Mouse (Mus musculus): ENCODE data around the gene Gm7030.

GRCm38 (mm10) chr17:36169753-36170152 is 40.5 kb upstream of the Gm7030 start:
- TF ChIP-seq CTCF (conservative IDR thresholded peaks at IDR 0.05 in 1 of 2, IDR thresholded peaks at IDR 0.05 in 1 of 2; ENCODE audit: low read depth in 2 of 2, low read length in 2 of 2) (no peak), ELF1 (IDR thresholded peaks at IDR 0.05; ENCODE audit: low read depth, low read length) (no peak), ZNF384 (IDR thresholded peaks at IDR 0.05; ENCODE audit: low read depth, low read length) (no peak), ZMIZ1 (IDR thresholded peaks at IDR 0.05; ENCODE audit: low read depth, low read length) (no peak), MAX (IDR thresholded peaks at IDR 0.05; ENCODE audit: low read length) (no peak), ZKSCAN1 (IDR thresholded peaks at IDR 0.05; ENCODE audit: borderline replicate concordance, low read depth, low read length) (no peak), POLR2A (IDR thresholded peaks at IDR 0.05; ENCODE audit: low read depth, low read length) (no peak), USF1 (IDR thresholded peaks at IDR 0.05; ENCODE audit: low read depth, low read length) (no peak), KAT2A (IDR thresholded peaks at IDR 0.05; ENCODE audit: insufficient replicate concordance, low read length) (no peak), TCF12 (IDR thresholded peaks at IDR 0.05; ENCODE audit: low read depth, low read length) (no peak), CHD2 (IDR thresholded peaks at IDR 0.05; ENCODE audit: low read length) (no peak)

Measured in CH12.LX (cell line).